Mouse (Mus musculus) bone marrow macrophage, adult 2 months (primary cell): Measurements from ENCODE around the gene Esr2.

Source experiments
- CTCF ChIP-seq: IDR thresholded peaks from 2 replicates; pipeline ENCODE4 v1.5.1; 2012; ENCODE audit warnings: low read depth, mild to moderate bottlenecking, low read length, moderate library complexity
- POLR2A ChIP-seq: IDR thresholded peaks from 2 replicates; pipeline ENCODE4 v1.6.1; 2012; ENCODE audit warnings: mild to moderate bottlenecking, low read depth, low read length, borderline replicate concordance

DNA sequence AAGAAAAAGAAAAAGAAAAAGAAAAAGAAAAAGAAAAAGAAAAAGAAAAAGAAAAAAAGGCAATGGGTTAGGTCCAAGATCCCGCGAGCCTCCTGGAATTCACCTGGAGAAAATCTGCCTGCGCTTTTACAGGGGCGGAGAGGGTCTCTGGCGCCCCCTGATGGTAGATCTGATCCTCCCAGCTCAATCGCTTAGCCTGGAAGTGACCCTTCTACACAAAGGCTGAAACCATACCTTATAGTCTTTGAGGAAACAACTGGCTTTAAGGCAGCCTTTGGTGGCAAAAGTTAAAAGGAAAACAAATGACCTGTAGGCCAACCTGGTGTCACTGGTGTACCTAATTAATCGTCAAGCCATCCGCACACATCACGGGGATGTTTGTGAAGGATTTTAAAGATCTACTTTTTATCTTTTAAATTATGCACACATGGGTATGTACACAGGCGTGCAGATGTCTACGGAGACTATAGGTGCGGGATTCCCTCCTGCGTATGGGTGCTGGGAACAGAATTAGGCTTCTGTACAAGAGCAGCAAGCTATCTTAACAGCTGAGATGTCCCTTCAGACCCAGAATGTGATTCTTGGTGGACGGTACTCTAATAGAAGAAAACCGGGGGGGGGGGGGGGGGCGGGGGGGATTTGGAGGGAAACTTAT is 932 bp upstream of the Esr2 start:
- TF ChIP-seq CTCF, result peak; percentile 58
- TF ChIP-seq POLR2A, result no peak
